Mouse (Mus musculus) hindlimb bud, embryonic 11.5 days (tissue): ENCODE data around the gene C6.
A peak's percentile ranks its signal among the peaks of the same experiment; 100 is the strongest.

ENCODE experiments used
- DNase-seq: peaks from one replicate; pipeline ENCODE4 v3.0.0-alpha.2; 2012; ENCODE audit warnings: low read depth, low spot score; ENCODE audit errors: extremely low spot score

The C6 gene

DNA sequence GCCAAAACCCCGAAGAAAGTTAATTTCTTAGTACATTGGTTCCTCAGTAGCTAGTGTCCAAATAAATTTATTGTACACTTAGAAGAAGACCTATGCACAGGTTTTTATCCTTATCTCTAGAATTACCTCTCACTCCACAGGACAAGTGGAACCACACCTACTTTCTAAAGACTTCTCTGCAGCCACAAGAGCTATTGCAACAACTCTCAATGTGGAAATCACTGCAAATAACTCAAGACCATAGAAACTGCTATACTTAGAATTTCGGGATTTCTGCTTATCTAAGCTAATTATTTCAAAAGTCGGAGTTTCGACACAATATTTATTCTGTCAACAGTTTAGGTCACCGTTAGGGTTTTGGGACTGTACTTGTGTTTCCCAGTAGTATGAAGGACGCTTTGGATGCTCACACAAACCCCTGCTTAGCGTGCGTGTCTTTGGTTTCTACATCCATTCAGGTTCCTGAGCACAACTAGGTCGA is at the start of gene C6:
Gene C6 (plus strand): TSS at position 346 of the 481 bp plus-strand sequence.
- no peak for DNase-seq

DNA sequence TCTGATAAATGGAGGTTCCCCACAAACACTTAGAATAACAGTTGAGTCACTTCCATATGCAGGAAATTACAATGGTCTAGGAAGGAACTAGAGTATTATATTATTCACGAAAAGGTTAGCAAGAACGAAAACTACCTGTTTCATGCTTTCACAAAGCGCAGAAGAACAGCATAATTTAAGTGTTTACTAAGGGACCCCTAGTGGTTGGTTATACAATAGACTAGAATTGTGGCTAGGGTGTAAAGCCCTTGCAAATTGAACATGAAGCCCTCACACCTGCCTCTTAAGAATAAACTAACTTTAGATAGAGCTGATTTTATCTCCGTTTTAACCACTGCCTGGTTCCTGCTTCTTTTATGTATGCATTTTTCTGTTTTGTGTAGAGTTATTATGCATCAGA is 29.4 kb upstream of the C6 start:
- no peak for DNase-seq

DNA sequence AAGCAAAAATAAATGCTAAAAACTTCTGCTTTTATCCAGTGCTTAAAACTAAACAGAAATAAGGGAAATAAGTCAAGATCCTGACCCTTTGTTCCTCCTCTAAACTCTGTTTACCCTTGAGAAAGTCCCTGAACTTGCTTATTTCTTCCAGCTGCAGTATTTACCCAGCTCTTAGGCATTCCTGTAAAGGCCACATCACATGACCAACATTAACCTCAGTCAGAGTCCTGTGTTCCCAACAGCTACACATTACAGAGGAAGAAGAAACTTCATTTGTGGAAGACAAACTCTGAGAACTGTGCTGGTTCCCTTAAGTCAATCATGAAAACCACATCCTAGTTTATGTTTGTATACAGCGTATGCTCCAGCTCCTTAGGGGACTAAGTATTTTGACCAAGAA is 7.2 kb downstream of the C6 start:
- DNase-seq, result no peak

DNA sequence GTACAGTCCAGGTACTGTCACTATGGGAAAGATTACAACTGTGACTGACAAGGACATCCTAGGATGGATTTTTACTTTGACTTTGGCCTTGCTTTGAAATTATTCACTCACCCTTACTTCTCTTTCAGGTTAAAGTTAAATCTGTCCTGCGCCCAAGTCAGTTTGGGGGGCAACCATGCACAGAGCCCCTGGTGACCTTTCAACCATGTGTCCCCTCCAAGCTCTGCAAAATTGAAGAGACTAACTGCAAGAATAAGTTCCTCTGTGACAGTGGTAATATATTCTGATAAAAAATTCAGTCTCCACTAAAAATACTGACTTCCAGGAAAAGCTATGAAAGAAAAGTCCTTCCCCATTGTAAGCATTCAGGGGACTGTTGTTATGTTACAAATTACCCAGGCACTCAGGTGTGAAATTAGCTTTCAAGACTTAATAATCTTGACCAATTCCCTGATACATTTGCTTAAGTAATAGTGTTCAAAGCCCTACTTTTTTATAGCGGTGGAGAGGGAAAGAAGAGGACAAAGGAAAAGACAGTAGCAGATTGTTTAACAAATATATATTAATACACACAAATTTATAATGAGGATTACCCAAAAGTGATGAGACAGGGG is 8.1 kb downstream of the C6 start:
- no peak for DNase-seq

DNA sequence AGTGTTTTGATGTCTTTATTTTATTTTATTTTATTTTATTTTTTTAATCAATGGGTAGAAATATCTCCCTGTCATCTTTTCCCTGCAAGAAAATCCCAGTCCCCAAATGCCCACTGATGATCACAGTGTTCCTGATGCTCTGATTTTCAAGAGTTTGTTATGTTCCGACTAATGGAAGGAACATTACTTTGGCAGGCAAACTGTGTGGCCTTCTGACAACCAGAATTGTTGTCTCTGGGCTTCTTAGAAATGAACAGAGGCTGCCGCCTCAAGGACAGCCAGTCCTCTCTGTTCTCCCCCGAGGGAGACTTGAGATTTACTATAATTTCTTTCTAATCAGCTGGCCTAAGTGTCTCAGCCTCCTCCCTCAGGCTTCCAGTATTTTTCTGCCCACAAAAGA is 20.7 kb downstream of the C6 start:
- DNase-seq, result no peak

DNA sequence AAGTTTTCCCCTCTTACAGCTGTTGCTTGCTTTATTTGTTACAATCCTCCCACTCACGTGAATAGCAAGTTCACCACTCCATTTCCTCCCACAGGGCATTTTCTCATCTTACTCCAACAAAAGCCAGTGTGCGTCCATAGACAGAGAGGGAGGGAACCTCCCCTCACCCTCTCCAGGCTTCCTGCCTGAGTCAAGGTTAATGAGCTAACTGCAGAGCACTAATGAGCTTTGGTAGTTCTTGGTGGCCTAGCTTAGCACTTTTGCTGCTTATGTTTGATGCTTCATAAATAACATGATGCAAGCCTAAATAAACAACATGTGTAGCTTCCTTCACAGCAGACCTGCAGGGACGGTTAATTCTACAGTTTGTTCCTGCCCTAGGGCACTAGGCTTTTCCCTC is 63.4 kb downstream of the C6 start:
- peak; percentile 62 for DNase-seq

DNA sequence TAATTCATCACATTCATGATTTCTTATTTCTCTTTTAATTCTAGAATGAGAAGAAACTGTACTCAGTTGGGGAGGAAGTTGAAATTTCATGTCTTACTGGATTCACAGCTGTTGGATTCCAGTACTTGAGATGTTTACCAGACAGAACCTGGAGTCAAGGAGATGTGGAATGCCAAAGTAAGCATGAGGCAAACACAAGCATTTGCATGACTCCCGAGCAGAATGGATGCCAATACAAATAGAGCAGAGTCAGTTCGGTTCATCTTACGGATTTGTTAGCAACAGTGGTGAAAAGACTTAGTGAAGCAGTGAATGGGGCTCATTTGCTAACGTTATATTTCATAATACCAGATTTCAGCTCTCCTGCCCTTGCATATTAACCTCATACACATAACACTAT is 69.9 kb downstream of the C6 start:
- DNase-seq, result no peak

DNA sequence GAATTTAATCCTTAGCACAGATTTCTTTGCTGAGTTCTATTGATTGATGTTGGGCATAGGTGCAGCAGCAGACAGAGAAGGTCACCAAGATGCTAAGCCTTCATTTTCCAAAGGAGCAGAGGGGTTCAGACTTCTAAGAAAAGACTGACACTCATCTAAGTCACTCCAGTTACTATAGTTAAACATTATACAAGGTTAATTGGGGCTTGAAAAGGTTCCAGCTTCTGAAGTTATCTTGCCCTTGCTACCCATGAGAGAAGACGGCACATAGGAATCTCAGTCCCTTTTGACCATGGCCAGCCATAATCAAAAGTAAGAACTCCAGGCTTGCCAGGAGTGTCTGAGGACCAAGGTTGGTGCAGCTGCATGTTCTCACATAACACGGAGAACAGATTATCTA is 77.3 kb downstream of the C6 start:
- no peak for DNase-seq

DNA sequence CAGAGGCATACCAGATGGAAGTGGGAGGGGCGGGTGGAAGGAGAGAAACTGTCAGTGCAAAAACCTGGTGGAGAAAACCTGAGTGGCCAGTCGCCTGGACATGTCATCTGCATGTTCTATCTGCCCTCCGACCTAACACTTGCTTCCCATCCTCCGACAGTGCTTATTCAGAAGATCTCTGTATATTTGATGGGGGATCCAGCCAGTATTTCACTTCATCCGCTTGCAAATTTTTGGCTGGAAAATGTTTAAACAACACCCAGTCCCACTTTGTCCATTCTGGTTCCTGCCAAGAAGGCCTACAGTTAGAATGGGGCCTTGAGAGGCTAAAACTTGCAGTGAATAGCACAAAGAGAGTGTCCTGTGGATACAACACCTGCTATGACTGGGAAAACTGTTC is 81.2 kb downstream of the C6 start:
- DNase-seq, result no peak

DNA sequence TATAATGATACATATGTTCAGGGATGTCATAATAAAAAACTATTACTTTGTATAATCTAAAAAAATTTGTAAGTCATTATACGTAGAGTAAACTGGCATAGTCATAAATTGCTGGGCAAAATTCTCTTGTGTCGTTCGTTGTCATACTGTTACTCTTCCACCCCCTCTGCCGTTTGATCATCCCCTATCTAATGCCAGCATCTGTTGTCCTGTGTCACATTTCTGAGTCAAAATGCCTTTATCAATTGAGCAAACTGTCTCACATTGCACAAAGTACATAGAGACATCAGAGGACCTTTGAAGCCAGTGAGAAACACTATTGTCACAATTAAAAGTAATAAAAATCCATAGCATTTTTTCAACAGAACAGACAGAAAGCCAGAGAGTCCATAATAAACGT is 88.0 kb downstream of the C6 start:
- DNase-seq, result no peak

DNA sequence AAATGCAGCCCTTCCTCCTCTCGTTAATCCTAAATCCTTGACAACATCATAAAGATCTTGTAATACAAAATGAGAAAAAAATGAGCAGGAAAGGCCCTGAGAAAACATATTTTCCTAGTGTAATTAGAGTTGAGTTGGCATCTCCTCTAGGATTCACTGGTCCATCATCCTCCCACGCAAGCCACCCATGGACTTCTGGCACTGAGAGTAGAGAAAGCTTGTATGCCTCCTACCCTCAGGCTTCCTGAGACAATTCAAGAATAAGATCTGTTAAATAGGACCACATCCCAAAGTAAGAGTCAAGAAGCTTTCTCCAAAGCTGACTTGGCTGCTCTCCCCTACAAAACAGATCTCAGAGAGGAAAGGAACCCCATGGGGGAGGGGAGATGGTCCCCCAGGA is 88.7 kb downstream of the C6 start:
- no peak for DNase-seq

DNA sequence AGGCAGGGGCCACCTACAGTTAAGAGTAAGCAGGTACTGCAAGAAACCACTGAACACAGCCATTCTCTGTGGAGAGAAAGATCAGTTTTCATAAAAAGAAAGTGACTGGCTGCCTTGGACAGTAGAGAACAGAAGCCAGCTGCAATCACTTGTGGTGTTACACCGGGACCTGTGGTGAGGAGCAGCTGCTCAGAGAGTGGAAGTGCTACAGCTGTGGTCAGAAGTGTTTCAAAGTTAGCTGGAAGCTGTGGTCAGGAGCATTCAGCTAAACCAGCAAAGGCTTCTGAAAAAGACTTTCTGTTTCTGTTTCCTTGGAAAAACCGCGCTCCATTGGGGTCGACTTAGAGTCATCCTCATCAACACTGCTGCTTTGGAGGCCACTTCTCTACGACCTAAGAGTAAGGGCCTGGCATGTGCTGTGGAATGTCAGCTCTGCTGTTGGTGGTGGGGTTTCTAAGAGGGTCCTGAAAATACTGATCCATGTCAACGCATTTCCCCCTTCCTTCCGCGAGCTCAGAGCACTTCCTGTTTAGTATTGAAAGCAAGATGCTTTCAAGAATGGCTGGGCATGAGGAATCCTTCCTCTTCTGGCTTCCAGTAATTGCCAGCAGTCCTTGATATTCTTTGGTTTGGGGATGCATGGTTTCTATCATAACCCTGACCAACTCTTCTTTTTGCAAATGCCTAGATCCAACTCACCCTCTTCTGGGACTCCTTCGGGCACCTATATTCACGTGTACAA is 89.9 kb downstream of the C6 start:
- DNase-seq, result no peak

DNA sequence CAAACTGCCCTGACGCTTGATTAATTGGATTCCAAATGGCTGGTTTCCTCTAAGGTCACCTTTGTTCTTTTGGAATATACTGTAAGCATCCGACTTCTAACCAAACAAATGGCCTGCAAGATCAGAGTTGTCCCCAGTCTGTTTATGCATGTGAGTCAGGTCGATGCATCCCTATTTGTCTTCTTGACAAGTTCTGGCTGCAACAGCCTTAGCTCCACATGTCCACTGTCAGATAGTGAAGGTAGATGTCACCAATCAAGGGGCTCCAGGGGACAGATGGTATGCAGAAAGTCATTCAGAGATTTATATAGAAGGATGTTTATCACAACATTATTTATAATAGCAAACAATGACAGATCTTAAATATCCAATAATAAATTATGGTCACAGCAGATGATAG is 91.5 kb downstream of the C6 start:
- no peak for DNase-seq

DNA sequence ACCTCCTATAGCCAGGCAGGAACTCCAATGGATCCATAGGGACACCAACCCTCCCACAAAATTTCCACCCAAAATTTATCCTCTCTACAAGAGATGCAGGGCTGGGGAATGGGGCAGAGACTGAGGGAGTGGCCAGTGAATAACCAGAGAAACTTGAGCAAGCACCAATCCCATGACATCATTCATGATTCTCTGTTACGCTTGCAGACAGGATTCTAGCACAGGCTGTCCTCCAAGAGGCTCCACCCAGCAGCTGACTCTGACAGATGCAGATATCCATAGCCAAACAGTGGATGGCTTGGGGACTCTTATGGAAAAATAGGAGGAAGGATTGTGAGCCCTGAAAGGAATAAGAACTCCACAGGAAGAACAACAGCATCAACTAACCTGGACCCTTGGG is 94.2 kb downstream of the C6 start:
- DNase-seq, result no peak

DNA sequence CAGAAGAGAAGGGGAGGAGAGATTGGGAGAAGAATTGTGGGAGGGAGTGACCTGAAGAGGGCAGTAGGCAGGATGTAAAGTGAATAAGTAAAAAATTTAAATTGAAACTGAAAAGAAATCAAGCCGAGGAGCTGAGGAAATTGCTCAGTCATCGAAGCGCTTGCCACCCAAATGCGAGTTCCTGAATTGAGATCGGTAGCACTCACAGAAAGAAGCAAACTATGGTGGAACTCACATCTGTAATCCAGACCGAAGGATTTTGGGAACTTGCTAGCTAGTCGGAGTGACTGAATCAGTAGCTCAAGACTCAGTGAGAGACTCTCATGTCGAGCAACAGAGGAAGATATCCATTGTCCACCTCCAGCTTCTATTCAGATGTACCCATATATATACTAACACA is 94.8 kb downstream of the C6 start:
- DNase-seq, result no peak

DNA sequence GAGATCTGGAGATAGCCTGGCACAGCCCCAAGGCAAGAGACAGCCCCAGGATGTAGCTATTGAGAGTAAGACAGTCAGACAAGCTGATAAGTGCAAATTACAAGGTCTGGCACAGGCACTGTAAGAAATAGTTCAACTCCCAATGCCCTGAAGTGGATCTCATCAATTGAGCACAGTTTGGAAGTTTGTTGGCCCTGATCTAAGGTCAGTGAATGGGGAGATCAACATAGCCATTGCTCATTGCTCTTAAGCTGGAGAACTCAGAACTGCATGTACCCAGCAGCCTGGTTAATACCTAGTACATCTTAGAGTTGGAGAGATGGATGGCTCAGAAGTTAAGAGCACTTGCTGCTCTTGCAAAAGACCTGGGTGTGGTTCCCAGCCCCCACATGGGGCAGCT is 100.8 kb downstream of the C6 start:
- no peak for DNase-seq

DNA sequence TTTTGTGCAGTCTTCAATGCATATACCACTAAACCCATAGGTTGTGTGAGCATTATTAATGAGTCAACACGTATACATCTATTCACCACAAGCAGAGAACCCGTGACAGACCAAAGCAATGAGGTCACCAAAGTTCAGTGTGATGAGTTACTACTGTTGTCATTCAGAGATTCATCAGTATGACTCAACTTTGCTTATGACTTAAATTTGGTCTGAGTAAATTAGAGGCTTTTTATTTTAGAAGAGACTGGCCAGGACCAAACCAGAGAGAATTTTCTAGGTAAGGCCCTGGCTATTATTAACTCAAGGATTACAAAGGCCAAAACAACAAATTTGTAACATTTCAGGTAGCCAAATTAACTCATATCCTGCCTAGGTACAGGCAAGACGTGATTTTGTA is 109.4 kb downstream of the C6 start:
- no peak for DNase-seq

DNA sequence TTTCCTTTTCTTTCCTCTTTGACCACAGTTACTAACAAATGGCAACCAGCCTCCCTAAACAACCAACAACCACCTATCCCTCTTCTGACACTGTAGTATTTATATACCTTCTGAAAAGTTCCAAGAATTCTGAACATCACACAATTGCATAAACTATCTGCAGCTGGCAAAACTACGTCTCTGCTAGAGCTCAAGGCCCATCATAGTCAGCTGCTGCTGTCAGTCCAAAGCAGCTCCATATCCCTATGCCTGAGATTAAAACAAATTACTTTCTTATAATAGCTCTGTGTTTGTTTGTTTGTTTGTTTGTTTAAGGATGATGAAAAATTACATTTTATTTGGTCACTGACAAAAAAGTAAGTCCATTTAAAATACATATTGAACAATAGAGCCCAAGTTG is 123.0 kb downstream of the C6 start:
- no peak for DNase-seq
